Mouse (Mus musculus): ENCODE results near the gene Ears2. TPM values are rescaled to one million over a fixed set of nuclear protein-coding genes. Genes with fewer than 3 reads are reported as not detected.
"Not testable (repeated sequence)": the region's sequence is repeated elsewhere in the genome, so short reads cannot be mapped to it uniquely, and the experiment has no call there.

Ears2 gene
- 6.6 and 7.4 TPM in 2 replicates for total RNA-seq (2017)

DNA sequence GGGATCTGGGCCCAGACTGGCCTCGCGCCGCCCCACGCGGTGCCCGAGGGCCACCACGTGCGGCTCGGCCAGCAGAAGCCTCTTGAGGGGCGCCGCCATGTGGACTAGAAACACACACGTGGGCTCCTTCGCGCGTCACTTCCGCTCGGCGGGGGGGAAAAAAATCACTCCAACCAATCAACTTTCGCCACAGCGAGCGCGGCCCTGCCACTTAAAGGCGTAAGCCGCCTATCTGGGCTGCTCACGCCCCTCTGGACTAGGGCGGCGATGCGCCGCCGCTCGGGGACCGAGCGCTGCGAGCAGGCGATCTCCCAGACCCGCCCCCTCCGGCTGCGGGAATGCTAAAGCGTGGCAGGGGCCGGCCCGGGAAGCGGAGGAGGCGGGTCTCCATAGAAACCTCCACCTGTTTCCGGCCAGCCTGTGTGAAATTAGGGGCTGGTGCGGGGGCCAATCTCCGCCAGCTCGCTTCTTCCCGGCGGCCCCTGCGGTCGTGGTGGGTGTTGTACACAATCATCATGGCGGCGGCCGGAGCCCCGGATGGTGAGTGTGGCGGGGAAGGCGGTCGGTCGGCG, at the start of gene Ears2, which contains the start of gene Ubfd1:
Gene Ears2 (minus strand): TSS at position 319 of the 572 bp plus-strand sequence.
Gene Ubfd1 (plus strand): TSS at position 231 of the 572 bp plus-strand sequence.
- ATAC-seq (ENCODE audit: extremely low read depth, insufficient number of reproducible peaks, low FRiP score, poor library complexity, severe bottlenecking) = peak; percentile 91

DNA sequence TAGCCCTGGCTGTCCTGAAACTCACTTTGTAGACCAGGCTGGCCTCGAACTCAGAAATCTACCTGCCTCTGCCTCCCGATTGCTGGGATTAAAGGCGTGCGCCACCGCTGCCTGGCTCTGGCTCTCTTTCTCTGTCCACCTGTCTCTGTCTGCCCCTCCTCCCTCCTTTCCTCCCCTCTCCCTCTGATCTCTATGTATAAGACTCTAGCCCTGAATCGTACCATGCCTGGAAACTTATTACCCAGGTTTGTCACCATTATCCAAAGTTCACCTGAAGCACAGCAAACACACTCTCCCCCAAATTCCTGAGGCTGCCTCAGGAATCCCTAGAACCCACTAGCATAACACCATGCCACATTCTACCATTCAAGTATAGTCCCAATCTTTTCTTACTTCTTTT, 41.1 kb upstream of the Ears2 start:
- ATAC-seq (ENCODE audit: extremely low read depth, insufficient number of reproducible peaks, low FRiP score, poor library complexity, severe bottlenecking) = no peak

DNA sequence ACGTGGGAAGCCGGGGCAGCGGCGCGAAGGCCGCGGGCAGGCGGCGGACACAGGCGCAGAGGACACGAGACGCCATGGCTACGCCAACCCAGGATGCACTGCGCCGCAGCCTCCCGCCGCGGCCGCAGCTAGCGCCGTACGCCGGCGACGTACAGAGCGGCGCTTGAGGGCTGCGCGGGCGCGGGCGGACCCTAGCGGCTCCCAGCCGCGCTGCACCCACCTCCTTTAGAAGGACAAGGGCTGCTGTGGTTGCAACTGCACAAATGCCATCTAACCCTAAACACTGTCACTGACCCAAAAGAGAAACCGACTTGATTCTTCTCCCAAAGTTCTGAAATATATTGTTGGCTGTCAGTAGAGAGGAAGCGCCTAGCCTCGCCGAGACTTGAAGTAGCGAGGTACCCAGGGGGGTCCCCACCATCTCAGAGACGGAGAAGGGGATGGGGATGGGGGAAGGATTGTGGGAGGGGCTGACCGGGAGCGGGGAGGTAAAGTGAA, 34.7 kb upstream of the Ears2 start, which contains the start of gene Ndufab1:
Gene Ndufab1 (minus strand): TSS at position 140 of the 498 bp plus-strand sequence.
- peak; percentile 92 for ATAC-seq (ENCODE audit: extremely low read depth, insufficient number of reproducible peaks, low FRiP score, poor library complexity, severe bottlenecking)

DNA sequence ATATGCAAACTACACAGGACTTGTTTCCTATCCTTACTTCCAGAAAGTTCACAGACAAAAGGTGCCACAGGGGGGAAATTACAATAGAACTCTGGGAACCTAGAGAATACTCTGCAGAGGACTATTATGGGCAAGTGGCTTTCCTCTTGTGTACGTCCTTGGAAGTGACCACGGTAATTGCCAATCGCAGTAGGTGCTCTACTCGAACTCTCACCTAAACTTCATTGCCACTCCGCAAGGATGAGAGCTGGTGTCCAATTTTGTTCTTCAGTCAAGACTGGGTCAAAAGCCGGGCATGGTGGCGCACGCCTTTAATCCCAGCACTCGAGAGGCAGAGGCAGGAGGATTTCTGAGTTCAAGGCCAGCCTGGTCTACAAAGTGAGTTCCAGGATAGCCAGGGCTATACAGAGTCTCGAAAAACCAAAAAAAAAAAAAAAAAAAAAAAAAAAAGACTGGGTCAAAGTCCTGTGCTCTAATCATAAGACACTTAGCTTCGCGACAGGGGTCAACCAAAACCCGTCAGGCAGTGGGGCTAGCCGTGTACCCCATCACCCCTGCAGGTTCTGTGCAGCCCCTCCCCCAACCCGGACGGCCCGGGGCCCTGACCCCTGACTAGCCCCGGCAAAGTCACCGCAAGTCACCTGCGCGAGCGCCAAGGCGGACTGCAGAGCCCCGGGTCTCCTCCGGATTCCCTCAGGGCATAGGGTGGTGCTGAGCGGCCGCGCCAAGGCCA, 34.1 kb upstream of the Ears2 start:
- ATAC-seq (ENCODE audit: extremely low read depth, insufficient number of reproducible peaks, low FRiP score, poor library complexity, severe bottlenecking) = not testable (repeated sequence)

DNA sequence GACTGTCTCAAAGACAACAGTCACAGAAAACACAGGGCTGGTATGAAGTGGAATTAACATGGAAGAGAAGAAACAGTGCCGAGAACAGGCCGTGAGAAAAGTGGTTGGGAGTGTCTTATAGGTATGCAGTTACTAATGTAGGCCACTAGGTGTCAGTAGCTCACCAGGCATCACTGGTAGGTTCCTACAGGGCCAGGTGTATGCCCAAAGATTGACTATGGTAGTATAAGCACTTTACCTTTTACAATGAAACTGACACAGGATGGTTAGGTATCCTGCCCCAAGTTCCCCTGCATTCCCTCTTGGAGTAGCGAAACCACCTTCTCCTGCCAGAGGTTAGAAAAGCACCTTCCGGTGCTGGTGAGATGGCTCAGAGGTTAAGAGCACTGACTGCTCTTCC, 32.2 kb upstream of the Ears2 start:
- peak; percentile 78 for ATAC-seq (ENCODE audit: extremely low read depth, insufficient number of reproducible peaks, low FRiP score, poor library complexity, severe bottlenecking)

DNA sequence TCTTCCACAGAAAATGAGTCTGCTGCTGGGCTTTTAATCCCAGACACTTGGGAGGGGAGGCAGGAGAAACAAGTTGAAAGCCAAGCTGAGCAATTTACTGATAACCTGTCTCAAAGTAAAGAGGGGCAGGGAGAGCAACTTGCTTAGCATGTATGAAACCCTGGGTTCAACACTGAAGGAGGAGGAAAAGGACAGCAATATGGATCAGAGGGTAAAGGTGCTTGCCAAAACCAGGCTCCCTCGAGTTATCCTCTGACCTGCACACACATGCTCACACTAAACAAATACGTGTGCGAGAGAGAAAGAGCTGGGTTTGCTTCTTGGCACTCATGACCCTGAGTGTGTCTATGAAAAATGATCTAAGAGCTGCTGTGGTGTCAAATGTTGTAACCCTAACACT, 30.9 kb upstream of the Ears2 start:
- ATAC-seq (ENCODE audit: extremely low read depth, insufficient number of reproducible peaks, low FRiP score, poor library complexity, severe bottlenecking) = no peak

DNA sequence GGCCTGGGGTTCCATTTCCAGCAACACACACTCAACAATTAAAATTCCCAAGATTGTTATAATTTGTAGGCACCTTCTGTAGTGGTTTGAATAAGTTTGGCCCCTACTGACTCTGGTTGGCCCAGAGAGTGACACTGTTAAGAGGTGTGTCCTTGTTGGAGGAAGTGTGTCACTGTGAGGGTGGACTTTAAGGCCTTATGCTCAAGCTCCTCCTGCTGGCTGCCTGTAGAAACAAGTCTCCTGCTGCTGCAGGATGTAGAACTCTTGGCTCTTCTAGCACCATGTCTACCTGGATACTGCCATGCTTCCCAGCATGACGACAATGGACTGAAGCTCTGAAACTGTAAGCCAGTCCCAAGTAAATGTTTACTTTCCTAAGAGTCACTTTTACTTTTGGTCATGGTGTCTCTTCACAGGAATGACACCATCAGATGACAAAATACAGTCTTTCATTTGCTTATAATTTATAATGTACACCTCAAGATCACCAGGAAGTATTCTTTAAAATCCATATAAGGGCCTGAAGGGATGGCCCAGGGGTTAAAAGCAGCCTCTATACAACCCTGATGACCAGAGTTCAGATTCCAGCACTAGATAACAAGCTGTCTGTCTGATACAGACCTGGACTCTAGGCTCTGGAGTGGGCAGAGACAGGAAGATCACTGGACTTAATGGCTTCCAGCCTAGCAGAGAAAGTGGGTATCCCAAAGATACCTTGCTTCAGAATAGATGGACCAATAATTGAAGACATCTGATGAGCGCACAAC, 27.7 kb upstream of the Ears2 start:
- ATAC-seq (ENCODE audit: extremely low read depth, insufficient number of reproducible peaks, low FRiP score, poor library complexity, severe bottlenecking) = no peak

DNA sequence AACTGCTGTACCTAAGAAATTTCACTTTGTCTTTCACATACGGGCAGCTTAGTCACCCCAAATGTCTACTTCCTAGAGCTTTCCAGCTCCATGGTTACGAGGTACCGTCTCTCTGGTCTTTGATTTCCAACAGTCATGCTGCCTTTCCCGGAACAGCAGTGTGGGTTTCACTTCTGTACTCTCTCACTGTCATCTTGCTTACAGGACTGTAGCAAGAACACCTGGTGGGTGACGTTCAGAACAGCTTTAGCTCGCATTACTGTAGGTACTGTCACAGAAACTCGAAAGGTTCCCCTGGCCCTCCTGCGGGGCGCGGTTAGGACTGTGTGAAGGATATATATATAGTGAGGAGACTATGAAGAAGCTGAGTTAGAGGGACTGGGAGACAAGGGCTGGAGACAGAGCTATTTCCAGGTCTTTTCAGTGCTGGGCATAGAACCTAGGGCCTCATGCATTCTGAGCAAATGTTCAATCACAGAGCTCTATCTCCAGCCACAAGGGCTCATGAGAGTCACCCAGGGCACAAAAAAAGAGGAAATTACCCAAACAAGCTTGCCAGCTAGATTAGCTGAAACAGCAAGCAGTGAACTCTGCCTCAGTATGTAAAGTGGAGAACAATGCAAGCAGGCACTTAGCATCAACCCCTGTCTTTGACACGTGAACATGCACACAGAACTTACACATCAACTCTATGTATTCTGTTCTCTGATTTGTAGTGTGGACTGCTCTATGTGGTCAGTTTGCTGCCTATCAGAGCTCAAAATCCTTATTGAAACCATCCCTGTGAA, 20.3 kb upstream of the Ears2 start:
- peak; percentile 41; the same call in 1 of the 2 replicates for ATAC-seq (ENCODE audit: extremely low read depth, insufficient number of reproducible peaks, low FRiP score, poor library complexity, severe bottlenecking)

DNA sequence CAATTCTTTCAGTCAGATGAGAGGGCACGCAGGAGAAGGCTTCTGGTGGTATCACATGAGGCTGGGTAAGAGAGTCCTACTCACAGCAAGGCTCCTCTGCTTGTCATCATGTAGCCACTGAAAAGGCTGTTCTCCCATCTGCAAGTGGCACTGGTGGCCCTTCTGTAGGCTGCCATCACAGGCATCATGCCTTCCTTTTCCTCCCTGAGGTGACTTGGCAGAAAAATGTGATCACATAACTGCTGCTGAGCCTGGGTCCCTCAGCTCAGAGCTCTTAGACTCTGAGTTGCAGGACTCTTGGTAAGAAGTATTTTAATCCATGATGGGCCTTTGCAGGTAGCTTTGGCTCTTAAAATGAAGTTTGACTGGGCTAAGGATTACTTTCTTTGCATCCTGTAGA, 14.0 kb upstream of the Ears2 start:
- ATAC-seq (ENCODE audit: extremely low read depth, insufficient number of reproducible peaks, low FRiP score, poor library complexity, severe bottlenecking) = no peak

DNA sequence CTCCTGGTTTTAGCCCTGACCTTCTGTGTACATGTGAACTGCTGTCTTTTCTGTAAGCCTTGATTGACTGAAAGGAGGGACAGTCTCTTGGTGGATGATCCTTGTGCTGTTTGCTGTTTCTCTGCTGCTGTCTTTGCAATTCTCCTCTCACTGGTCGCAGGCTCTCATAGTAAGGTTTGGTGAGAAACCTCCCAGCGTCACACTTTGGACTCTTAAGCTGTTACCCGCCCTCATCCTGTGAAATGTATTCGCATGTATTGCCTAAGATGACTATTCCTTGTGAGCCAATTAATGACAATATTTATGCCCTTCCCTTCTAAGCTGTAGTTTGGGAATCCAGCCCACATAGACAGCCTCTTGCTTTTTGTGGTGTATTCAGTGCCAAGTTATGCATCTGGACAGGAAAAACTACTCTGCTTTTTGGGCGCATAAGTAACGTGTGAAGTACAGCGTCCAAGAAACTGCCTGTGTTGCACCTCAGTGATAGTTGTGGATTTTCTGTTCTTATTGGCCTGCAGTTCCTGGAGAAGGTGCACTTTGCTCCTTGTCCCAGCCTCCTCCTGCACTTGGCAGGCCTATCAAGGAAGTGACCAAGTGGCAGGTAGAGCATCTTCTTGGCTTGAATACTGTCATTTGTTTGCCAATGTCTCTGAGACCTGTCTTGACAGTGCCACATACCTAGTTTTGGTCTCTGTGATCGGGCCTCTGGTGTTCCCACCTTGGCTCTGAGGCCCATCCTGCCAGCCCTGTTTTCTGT, 12.9 kb upstream of the Ears2 start:
- ATAC-seq (ENCODE audit: extremely low read depth, insufficient number of reproducible peaks, low FRiP score, poor library complexity, severe bottlenecking) = no peak

DNA sequence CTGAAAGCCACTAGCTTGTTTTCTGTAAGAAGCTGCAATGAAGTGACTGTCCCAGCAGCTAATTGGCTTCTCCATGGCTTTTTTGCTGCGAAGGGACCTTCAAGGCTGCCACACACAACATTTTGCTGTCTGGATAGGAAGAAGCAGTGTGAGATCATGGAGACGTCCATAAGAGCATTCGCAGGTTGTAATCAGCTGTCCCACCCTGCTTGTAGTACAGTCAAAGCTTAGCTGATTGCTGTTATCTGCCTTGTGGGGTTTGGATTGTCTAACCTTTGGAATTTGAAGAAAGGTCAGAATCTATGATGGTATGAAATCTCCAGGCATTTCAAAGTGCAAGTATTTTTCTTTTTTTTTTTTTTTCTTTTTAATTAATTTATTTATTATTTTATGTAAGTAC, 7.3 kb upstream of the Ears2 start:
- ATAC-seq (ENCODE audit: extremely low read depth, insufficient number of reproducible peaks, low FRiP score, poor library complexity, severe bottlenecking) = no peak

DNA sequence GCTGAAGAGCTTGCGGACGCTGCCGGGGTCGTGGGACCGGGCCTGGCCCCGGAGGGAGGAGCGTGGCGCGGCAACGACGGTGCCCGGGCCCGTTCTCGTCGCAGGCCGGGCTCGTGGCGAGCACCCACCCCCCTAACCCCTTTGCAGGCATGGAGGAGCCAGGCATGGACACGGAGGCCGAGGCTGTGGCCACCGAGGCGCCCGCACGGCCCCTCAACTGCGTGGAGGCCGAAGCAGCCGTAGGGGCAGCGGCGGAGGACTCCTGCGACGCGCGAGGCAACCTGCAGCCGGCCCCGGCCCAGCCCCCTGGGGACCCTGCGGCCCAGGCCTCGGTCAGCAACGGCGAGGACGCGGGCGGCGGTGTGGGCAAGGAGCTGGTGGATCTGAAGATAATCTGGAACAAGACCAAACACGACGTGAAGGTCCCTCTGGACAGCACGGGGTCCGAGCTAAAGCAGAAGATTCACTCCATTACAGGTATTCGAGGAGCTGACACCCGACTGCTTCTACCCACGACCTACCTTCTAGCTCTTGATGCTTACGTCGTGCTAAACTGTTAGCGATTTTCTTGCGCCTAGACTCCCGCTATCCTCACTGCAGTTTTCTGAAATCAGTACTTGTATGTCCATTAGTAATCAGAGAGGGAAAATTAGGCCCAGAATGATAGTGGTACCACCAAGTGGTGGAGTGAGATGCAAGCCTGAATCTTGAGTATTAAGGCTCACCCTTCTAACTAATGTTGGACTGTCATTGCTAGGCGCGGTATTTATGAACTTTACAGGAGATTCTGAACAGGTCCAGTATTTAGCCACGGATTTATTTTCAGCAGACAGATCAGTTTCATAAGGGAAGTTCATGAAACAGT, 686 bp upstream of the Ears2 start:
- ATAC-seq (ENCODE audit: extremely low read depth, insufficient number of reproducible peaks, low FRiP score, poor library complexity, severe bottlenecking) = no peak

DNA sequence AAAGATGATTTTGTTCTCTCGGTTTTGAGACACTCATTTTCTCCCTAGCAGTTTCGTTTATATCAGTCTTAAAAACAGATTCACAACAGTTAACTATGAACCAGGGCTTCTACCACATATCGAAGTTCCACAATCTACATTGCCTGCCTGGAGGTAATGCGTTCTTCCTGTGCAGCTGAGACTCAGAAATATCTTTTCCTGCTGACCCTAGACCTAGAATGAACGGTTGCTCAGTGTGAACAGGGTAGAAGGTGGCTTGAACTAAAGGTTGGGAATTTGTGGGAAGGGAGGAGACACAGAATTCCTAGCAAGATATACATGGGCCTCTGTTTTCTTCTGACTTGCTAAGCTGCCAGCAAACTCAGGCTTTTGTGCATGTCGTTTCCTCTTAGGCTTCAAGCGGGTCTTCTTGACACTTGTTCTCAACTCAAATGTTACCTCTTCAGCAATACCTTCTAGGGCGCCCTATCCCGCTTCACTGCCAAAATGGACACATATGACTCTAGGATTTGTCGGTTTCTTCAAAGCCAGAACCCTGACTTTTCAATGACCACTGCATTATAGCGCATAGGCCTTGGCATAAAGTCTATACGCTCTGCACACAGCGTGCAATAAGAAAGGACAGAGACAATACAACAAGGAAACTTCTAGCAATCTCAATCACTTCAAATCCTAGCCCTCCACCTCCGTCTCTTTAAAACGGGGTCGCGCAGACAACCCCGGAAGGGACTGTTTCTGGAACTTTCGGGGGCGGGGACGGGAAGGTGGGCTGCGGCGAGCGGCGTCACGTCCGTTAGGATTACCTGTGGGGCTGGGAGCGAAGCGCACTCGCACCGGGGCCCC, 740 bp downstream of the Ears2 start:
- ATAC-seq (ENCODE audit: extremely low read depth, insufficient number of reproducible peaks, low FRiP score, poor library complexity, severe bottlenecking) = 0 out of 2 replicates have a peak, but pooled peaks have one; percentile 1

DNA sequence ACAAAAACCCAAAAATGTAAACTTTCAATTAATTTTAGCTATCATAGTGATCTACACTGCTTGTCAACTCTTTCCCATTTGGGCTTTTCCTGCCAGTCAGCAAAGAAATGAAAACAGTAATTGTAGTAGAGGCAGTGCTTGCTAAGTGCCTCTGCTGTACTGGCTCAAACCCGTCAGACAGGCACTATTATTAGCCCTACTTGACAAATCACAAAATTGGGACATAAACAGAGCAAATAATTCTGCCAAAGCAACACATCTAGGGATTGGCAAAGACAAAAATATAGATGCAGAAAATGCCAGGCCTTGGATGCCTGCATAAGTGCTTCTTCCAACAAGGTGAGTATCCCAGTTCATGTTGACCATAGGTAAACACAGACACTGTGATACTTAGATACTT, 1.4 kb downstream of the Ears2 start:
- no peak for ATAC-seq (ENCODE audit: extremely low read depth, insufficient number of reproducible peaks, low FRiP score, poor library complexity, severe bottlenecking)

DNA sequence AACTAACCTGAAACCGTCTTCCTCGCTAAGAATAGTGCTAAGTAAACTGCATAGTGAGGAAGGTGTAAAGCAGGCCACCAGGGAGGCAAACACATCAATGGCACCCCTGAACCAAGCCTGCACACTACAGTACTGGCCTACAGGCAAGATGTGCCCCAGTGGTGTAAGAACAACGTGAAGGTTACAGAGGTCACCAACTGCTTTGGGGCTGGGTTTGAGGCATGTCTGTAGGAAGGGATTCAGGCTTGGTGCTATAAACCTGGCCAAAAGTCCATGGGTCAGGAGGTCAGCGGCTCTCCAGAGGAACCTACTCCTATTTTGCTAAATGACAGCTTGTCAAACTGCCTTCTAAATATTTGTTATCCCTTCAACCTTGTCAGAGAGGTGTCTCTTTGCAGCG, 10.4 kb downstream of the Ears2 start:
- ATAC-seq (ENCODE audit: extremely low read depth, insufficient number of reproducible peaks, low FRiP score, poor library complexity, severe bottlenecking) = no peak

DNA sequence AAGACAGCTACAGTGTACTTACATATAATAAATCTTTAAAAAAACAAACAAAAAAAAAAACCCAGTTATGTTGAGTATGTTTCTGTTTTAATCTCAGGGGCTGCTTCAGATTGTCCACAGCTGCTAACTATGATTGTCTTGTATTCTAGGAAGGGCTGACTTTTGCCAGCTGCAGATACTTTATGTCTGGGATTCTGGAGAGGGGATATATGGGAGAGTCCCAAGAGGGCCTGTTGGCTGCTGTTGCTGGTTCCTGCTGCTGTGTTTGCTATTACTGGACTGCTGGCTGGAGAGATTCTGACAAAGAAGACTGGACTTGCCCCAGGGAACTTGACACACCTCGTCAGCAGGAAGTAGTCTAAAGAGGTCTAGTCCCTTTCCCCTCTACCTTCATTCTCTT, 16.2 kb downstream of the Ears2 start:
- no peak for ATAC-seq (ENCODE audit: extremely low read depth, insufficient number of reproducible peaks, low FRiP score, poor library complexity, severe bottlenecking)

DNA sequence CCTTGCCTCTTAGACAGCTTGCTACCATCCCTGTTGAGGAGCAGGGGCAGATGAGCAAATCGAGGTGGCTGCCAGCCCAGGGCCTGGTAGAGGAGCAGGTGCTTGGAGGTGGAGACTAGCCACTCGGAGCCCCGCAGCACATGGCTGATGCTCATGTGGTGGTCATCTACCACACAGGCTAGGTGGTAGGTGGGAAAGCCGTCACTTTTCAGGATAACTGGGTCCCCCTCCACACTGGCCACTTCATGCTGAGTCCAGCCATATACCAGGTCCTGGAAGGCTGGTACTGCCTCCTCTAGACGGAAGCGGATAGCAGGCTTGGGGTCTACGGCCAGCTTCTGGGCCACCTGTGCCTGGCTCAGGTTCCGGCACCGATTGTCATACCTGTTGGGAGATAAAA, 18.9 kb downstream of the Ears2 start:
- ATAC-seq (ENCODE audit: extremely low read depth, insufficient number of reproducible peaks, low FRiP score, poor library complexity, severe bottlenecking) = no peak
